Mouse (Mus musculus): Measurements from ENCODE around the gene Slc35f1.

- TF ChIP-seq CTCF (IDR thresholded peaks at IDR 0.05; ENCODE audit: extremely low read depth, insufficient read depth, low read length) (no peak), POLR2A (IDR thresholded peaks at IDR 0.05; ENCODE audit: extremely low read depth, insufficient read depth, low read length) (no peak)
Measured at GRCm38 (mm10) chr10:53045931-53046330, 355.6 kb downstream of the Slc35f1 start.

All from cortical plate, adult 2 months (tissue).